ENCODE assay signal across 8 mouse cellular contexts in the genomic region with DNA sequence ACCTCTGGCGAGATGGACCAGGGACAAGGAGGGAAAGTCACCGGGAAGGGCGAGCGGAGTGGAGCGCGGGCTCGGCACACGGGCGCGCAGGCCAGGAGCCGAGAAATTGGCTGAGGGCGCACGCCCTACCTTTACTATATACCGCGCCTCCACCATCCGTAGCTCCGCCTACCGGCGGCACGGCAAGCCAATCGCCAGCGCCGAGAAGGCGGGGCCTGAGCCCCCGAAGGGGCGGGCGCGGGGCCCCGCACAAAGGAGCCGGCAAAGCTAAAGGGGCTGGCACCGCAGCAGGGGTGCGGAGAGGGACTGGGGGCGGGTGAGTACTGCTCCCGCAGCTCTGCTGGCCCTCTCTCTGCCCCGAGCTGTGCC. TPM values are rescaled to one million over a fixed set of nuclear protein-coding genes. Genes with fewer than 3 reads are reported as not detected.
A peak's percentile ranks its signal among the peaks of the same experiment; 100 is the strongest.
DNase-seq lines count a peak whose midpoint lies in the region; ATAC-seq and TF ChIP-seq lines count a peak whose summit lies in the region.

A gene (minus strand): TSS at position 111 of the 369 bp plus-strand sequence.

- H3K27me3 ChIP-seq in Patski, result no peaks in the 10 kb centered on the region
- peaks cover 7% of the 10 kb centered on the region; the same call in 1 of the 2 replicates for H3K27me3 ChIP-seq in hindbrain, embryonic 13.5 days

- no peak for DNase-seq in Patski (ENCODE audit: low read depth, low spot score)
- DNase-seq in cerebellum, adult 9-11 months, result peak; percentile 96
- DNase-seq in frontal cortex, postnatal 25 days (ENCODE audit: low spot score in 2 of 2), result peak; percentile 75 to 82
- DNase-seq in layer of hippocampus, postnatal 36 days, result peak; percentile 90 to 91
- DNase-seq in lung, postnatal 25 days (ENCODE audit: low spot score), result peak; percentile 90
- DNase-seq in right cerebral cortex, adult 18-20 months, result peak; percentile 94
- DNase-seq in urinary bladder, adult 2 months (ENCODE audit: low spot score), result no peak

- H3K4me3 ChIP-seq in hindbrain, embryonic 13.5 days, result peak within 1 kb of the TSS; percentile 78

- TF ChIP-seq CTCF in Patski (IDR thresholded peaks at IDR 0.05), result no peak

- no peaks in the 10 kb centered on the region for H3K9me3 ChIP-seq in hindbrain, embryonic 13.5 days

- ATAC-seq in Patski, result peak; percentile 52
- ATAC-seq in hindbrain, embryonic 13.5 days (ENCODE audit: low FRiP score), result peak; percentile 96

- peaks cover 1% of the 10 kb centered on the region for H3K36me3 ChIP-seq in hindbrain, embryonic 13.5 days

- under 1% methylated on average over 32 of the region's 35 CpGs for WGBS in hindbrain, embryonic 13.5 days

- H3K4me1 ChIP-seq in hindbrain, embryonic 13.5 days (replicated peaks), result peaks cover 70% of the 10 kb centered on the region

- CTCF ChIA-PET in Patski (lab: Charles Lee), result interaction anchor here (1.4 to 1.5 kb wide), 2 partner anchors 173 to 440 kb away, joined by 3 read pairs; no protein-coding TSS in a partner anchor

- H3K4me2 ChIP-seq in hindbrain, embryonic 13.5 days, result peak within 1 kb of the TSS; percentile 73

- in situ Hi-C loops in Patski (cut with MboI; ENCODE audit: low pct_unique_long_range_greater_than_20kb), result no loop called here

- peak within 1 kb of the TSS; percentile 97 for H3K27ac ChIP-seq in hindbrain, embryonic 13.5 days

- peak within 1 kb of the TSS; percentile 91 for H3K9ac ChIP-seq in hindbrain, embryonic 13.5 days

- POLR2A ChIA-PET in Patski (lab: Charles Lee), result interaction anchor here (1.1 to 1.4 kb wide), 5 partner anchors 14 to 169 kb away, joined by 3 to 4 read pairs (median 3); no protein-coding TSS in a partner anchor

RNA-seq across cellular contexts. Expression of the gene that starts here (rescaled TPM):
- polyA plus RNA-seq in Patski (2021), result 1,457 TPM
- 129 and 131 TPM in 2 replicates for polyA plus RNA-seq in hindbrain, embryonic 13.5 days (2015; fragmentation: Nextera tagmentation; extraction: Ambion mirVana)
- 1,000 to 10,000 TPM; 1,962 to 1,976 TPM for total RNA-seq in layer of hippocampus, postnatal 36 days (2021)
- 39.7 and 43.4 TPM in 2 replicates for polyA plus RNA-seq in urinary bladder, adult 2 months (2012; rRNA removed)

Comparison
In these comparisons a context has a peak if more than half of its experiments do, and no peak if none do; other contexts are left out.
1. RNA of the gene that starts here (polyA plus RNA-seq): 1,457 TPM in Patski (single experiment); 129 to 131 TPM in hindbrain, embryonic 13.5 days and 39.7 to 43.4 TPM in urinary bladder, adult 2 months; every median in the first group is over 10 times any median in the second.
2. DNase-seq: peak in cerebellum, adult 9-11 months (single experiment), frontal cortex, postnatal 25 days (2 of 2), layer of hippocampus, postnatal 36 days (2 of 2), lung, postnatal 25 days (single experiment) and right cerebral cortex, adult 18-20 months (single experiment); none in Patski (single experiment) and urinary bladder, adult 2 months (single experiment).